Mouse (Mus musculus) heart, embryonic 13.5 days (tissue): ENCODE data around the gene Aatk. TPM values are rescaled to one million over a fixed set of nuclear protein-coding genes. Genes with fewer than 3 reads are reported as not detected.
A peak's percentile ranks its signal among the peaks of the same experiment; 100 is the strongest.

ENCODE experiments used
- ATAC-seq: fragments of 200-750 bp; cut with Nextera tagmentation; 2 replicates; pipeline ENCODE4 v1.8.0; 2017; ENCODE audit warnings: moderate TSS enrichment; ENCODE audit not compliant: insufficient number of reproducible peaks, low FRiP score, low TSS enrichment; ENCODE audit errors: extremely low read depth
- H3K27ac ChIP-seq: fragments of 300-500 bp; sonication (generic); replicated peaks from 2 replicates; pipeline ENCODE4 v1.5.1; 2015; ENCODE audit warnings: moderate library complexity, mild to moderate bottlenecking, inconsistent platforms
- H3K27me3 ChIP-seq: fragments of 300-500 bp; sonication (generic); replicated peaks from 2 replicates; pipeline ENCODE4 v1.6.1; 2015; ENCODE audit warnings: mild to moderate bottlenecking, inconsistent platforms
- H3K36me3 ChIP-seq: fragments of 300-500 bp; sonication (generic); 2 replicates; pipeline ENCODE4 v1.6.1; 2015; ENCODE audit warnings: mild to moderate bottlenecking, inconsistent platforms
- H3K4me1 ChIP-seq: fragments of 300-500 bp; sonication (generic); 2 replicates; pipeline ENCODE4 v1.6.1; 2015; ENCODE audit warnings: inconsistent platforms
- H3K4me2 ChIP-seq: fragments of 300-500 bp; sonication (generic); 2 replicates; pipeline ENCODE4 v1.6.1; 2015; ENCODE audit warnings: inconsistent platforms, mild to moderate bottlenecking, moderate library complexity
- H3K4me3 ChIP-seq: fragments of 300-500 bp; sonication (generic); 2 replicates; pipeline ENCODE4 v1.5.1; 2015; ENCODE audit warnings: moderate library complexity, mild to moderate bottlenecking, inconsistent platforms
- H3K9ac ChIP-seq: fragments of 300-500 bp; sonication (generic); 2 replicates; pipeline ENCODE4 v1.6.1; 2015; ENCODE audit warnings: inconsistent platforms, mild to moderate bottlenecking, moderate library complexity
- H3K9me3 ChIP-seq: fragments of 300-500 bp; sonication (generic); 2 replicates; pipeline ENCODE4 v1.6.1; 2016; ENCODE audit warnings: inconsistent platforms
- WGBS: fragments of 180-500 bp; shearing (Covaris S2); methylation state at CpG from one replicate; pipeline ENCODE4 v1.1.7; 2015; ENCODE audit warnings: mixed read lengths; 5-methylcytosine and 5-hydroxymethylcytosine counted together
- polyA plus RNA-seq: library from polyadenylated mRNA; unstranded; fragments of >200 nt; fragmentation: Nextera tagmentation; extraction: Ambion mirVana; gene quantifications from 2 replicates; pipeline ENCODE4 v1.2.1, GENCODE M21; 2015

Gene Aatk
- polyA plus RNA-seq: 0.33 and 0.55 TPM in 2 replicates

- Histone ChIP-seq H3K4me1 (peaks cover 39% of the 10 kb centered on the region), H3K27me3 (peaks cover 48% of the 10 kb centered on the region), H3K27ac (no peak within 1 kb of the TSS), H3K4me2 (peak within 1 kb of the TSS; percentile 95), H3K36me3 (no peaks in the 10 kb centered on the region), H3K9me3 (no peaks in the 10 kb centered on the region), H3K9ac (peak within 1 kb of the TSS; percentile 80), H3K4me3 (peak within 1 kb of the TSS; percentile 62)
- WGBS: 2% methylated on average over 62 of the region's 63 CpGs
- no peak for ATAC-seq
Observed at GRCm38 (mm10) chr11:120046553-120047191, at the start of gene Aatk. Aatk (minus strand) TSS chr11:120047167.

GRCm38 (mm10) chr11:120092817-120093591 is 46.0 kb upstream of the Aatk start:
- H3K4me1 ChIP-seq: peaks cover 8% of the 10 kb centered on the region
- ATAC-seq: no peak
- H3K36me3 ChIP-seq: peaks cover 70% of the 10 kb centered on the region
- WGBS: 75% methylated on average over 23 of the region's 23 CpGs
- H3K9me3 ChIP-seq: no peaks in the 10 kb centered on the region
- H3K27ac ChIP-seq: no peak overlapping the region
- no peak overlapping the region for H3K9ac ChIP-seq
- H3K27me3 ChIP-seq: no peaks in the 10 kb centered on the region
- no peak overlapping the region for H3K4me3 ChIP-seq
- no peak overlapping the region for H3K4me2 ChIP-seq

- Histone ChIP-seq H3K4me1 (peaks cover 12% of the 10 kb centered on the region), H3K36me3 (peaks cover 59% of the 10 kb centered on the region), H3K9me3 (no peaks in the 10 kb centered on the region), H3K9ac (no peak overlapping the region), H3K4me2 (no peak overlapping the region), H3K4me3 (no peak overlapping the region), H3K27me3 (no peaks in the 10 kb centered on the region), H3K27ac (no peak overlapping the region)
- WGBS: 88% methylated on average over 4 of the region's 4 CpGs
- no peak for ATAC-seq
Observed at GRCm38 (mm10) chr11:120090661-120091060, 43.7 kb upstream of the Aatk start.

DNA sequence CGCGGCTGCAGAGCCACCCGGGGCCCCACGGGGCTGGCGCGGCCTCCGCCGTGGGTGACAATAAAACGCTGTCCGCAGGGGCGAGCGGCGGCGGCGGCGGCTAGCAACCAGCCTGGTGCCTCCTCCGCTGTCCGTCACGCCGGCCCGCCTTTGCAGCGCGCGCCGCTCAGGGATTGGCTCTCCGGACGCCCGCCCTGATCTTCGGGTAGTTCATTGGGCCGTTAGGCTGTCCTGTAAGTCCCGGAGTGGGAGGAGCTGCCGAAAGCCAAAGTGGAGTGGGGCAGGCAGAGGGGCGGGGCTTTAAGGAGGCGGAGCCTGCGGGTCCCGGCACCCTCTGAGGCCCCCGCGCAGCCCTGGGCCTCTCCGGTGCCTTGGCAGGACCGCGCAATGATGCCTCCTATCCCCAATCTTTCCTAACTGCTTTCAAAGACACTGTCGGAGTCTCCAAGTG is 39.8 kb upstream of the Aatk start, which contains the start of gene Cep131:
TSS of gene Cep131 (minus strand) at position 126 of the 451 bp plus-strand sequence.
- peaks cover 26% of the 10 kb centered on the region for H3K4me1 ChIP-seq
- H3K36me3 ChIP-seq: peaks cover 39% of the 10 kb centered on the region
- ATAC-seq: peak; percentile 97
- H3K9me3 ChIP-seq: no peaks in the 10 kb centered on the region
- under 1% methylated on average over 42 of the region's 42 CpGs for WGBS
- H3K4me2 ChIP-seq: peak within 1 kb of the TSS; percentile 82
- peak within 1 kb of the TSS; percentile 83 for H3K4me3 ChIP-seq
- H3K27me3 ChIP-seq: no peaks in the 10 kb centered on the region
- peak within 1 kb of the TSS; percentile 65 for H3K27ac ChIP-seq
- peak within 1 kb of the TSS; percentile 94 for H3K9ac ChIP-seq

- H3K4me2 ChIP-seq: peak overlapping the region; percentile 82
- ATAC-seq: 0 out of 2 replicates have a peak, but pooled peaks have one; percentile 4
- H3K27ac ChIP-seq: peak overlapping the region; percentile 65
- peak overlapping the region; percentile 94 for H3K9ac ChIP-seq
- peak overlapping the region; percentile 83 for H3K4me3 ChIP-seq
- peaks cover 26% of the 10 kb centered on the region for H3K4me1 ChIP-seq
- no peaks in the 10 kb centered on the region for H3K9me3 ChIP-seq
- no peaks in the 10 kb centered on the region for H3K27me3 ChIP-seq
- under 1% methylated on average over 25 of the region's 25 CpGs for WGBS
- H3K36me3 ChIP-seq: peaks cover 38% of the 10 kb centered on the region
Observed at GRCm38 (mm10) chr11:120085891-120086627, 39.1 kb upstream of the Aatk start.

GRCm38 (mm10) chr11:120080282-120080681 is 33.3 kb upstream of the Aatk start:
- ATAC-seq: no peak
- Histone ChIP-seq H3K9ac (peak overlapping the region; percentile 37; the same call in 1 of the 2 replicates), H3K4me3 (no peak overlapping the region), H3K27me3 (no peaks in the 10 kb centered on the region), H3K9me3 (no peaks in the 10 kb centered on the region), H3K27ac (no peak overlapping the region), H3K36me3 (peaks cover 83% of the 10 kb centered on the region), H3K4me2 (no peak overlapping the region), H3K4me1 (peaks cover 11% of the 10 kb centered on the region; the same call in 1 of the 2 replicates)
- 88% methylated on average over 6 of the region's 6 CpGs for WGBS

GRCm38 (mm10) chr11:120076191-120076590 is 29.2 kb upstream of the Aatk start:
- no peak overlapping the region for H3K4me3 ChIP-seq
- H3K9me3 ChIP-seq: no peaks in the 10 kb centered on the region
- H3K9ac ChIP-seq: no peak overlapping the region
- ATAC-seq: no peak
- H3K4me2 ChIP-seq: no peak overlapping the region
- peaks cover 98% of the 10 kb centered on the region for H3K36me3 ChIP-seq
- no peaks in the 10 kb centered on the region for H3K4me1 ChIP-seq
- no peaks in the 10 kb centered on the region for H3K27me3 ChIP-seq
- H3K27ac ChIP-seq: no peak overlapping the region
- WGBS: 70% methylated on average over 3 of the region's 3 CpGs

DNA sequence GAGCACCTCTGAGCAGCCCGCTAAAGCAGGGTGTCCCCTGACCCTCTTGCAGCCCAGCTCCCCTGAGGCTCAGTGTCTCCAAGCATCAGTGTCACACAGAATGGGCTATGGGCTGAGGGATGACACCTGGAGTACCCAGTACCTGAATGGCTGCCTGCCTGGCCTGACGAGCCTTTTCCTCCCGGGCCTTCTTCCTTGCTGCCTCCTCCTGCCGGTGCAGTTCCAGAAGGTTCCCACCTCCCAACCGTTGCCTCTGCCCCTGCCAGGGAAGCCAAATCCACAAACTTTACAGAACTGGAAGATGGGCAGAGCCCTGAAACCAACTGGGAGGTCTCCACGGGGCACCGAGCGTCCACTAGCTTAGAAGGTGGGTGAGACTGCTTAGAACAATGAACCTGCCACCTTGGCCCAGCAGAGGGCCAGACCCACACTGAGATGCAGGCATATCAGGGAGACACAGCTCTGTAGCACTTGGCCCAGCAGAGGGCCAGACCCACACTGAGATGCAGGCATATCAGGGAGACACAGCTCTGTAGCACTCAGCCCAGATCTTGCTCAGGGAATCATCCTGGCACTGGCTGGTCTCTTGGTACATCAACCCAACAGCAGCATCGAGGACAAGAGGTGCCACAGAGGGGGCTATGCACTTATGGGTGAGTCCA is 26.1 kb upstream of the Aatk start:
- Histone ChIP-seq H3K4me2 (no peak overlapping the region), H3K27ac (no peak overlapping the region), H3K36me3 (peaks cover 98% of the 10 kb centered on the region), H3K4me1 (no peaks in the 10 kb centered on the region), H3K9me3 (no peaks in the 10 kb centered on the region), H3K27me3 (no peaks in the 10 kb centered on the region), H3K4me3 (no peak overlapping the region), H3K9ac (no peak overlapping the region)
- WGBS: 85% methylated on average over 9 of the region's 9 CpGs
- no peak for ATAC-seq

- H3K27me3 ChIP-seq: no peaks in the 10 kb centered on the region
- H3K4me1 ChIP-seq: no peaks in the 10 kb centered on the region
- 80% methylated on average over 7 of the region's 7 CpGs for WGBS
- no peak for ATAC-seq
- no peaks in the 10 kb centered on the region for H3K9me3 ChIP-seq
- H3K4me3 ChIP-seq: no peak overlapping the region
- H3K36me3 ChIP-seq: peaks cover 98% of the 10 kb centered on the region
- no peak overlapping the region for H3K27ac ChIP-seq
- no peak overlapping the region for H3K9ac ChIP-seq
- no peak overlapping the region for H3K4me2 ChIP-seq
Observed at GRCm38 (mm10) chr11:120071731-120072320, 24.9 kb upstream of the Aatk start.

- ATAC-seq: no peak
- Histone ChIP-seq H3K9me3 (no peaks in the 10 kb centered on the region), H3K27me3 (no peaks in the 10 kb centered on the region), H3K4me1 (peaks cover 4% of the 10 kb centered on the region), H3K27ac (no peak overlapping the region), H3K4me3 (no peak overlapping the region), H3K4me2 (no peak overlapping the region), H3K9ac (no peak overlapping the region), H3K36me3 (peaks cover 98% of the 10 kb centered on the region)
- WGBS: 75% methylated on average over 12 of the region's 12 CpGs
Observed at GRCm38 (mm10) chr11:120071065-120071464, 24.1 kb upstream of the Aatk start.
